Mouse (Mus musculus) stomach, postnatal 0 days (tissue): ENCODE measurements around the gene Slc44a4.

Experiments
- CTCF ChIP-seq: IDR thresholded peaks from 2 replicates; pipeline ENCODE4 v1.5.1; 2016; ENCODE audit warnings: antibody characterized with exemption, low read depth, mild to moderate bottlenecking, moderate library complexity
- EP300 ChIP-seq: optimal IDR thresholded peaks from 2 replicates; pipeline ENCODE3; 2016; ENCODE audit warnings: antibody characterized with exemption

DNA sequence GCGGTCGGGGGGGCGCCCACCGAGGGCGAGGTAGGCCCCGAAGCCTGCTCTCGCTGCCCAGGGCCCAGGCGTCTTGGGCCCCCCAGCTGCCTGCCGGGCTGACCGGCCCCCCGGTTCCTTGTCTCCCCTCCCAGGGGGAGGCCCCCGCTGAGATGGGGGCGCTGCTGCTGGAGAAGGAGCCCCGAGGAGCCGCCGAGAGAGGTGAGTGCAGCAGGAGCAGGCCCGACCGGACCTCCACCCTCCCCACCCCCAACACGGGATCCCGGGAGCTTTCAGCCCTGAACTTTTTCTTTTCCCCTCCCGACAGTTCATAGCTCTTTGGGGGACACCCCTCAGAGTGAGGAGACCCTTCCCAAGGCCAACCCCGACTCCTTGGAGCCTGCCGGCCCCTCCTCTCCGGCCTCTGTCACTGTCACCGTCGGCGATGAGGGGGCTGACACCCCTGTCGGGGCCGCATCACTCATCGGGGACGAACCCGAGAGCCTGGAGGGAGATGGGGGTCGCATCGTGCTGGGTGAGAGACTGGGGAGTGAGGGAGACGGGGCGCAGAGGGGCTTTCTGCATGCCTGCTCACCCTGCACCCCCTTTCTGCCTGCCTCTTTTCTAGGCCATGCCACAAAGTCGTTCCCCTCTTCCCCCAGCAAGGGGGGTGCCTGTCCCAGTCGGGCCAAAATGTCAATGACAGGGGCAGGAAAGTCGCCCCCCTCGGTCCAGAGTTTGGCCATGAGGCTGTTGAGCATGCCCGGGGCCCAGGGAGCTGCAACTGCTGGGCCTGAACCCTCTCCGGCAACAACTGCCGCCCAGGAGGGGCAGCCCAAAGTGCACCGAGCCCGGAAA is 15.0 kb upstream of the Slc44a4 start:
- no peak; the same call in 1 of the 2 replicates for TF ChIP-seq CTCF
- no peak for TF ChIP-seq EP300
